Mouse (Mus musculus): ENCODE measurements around the gene Dusp18. TPM values are rescaled to one million over a fixed set of nuclear protein-coding genes. Genes with fewer than 3 reads are reported as not detected.
"Not testable (repeated sequence)": the region's sequence is repeated elsewhere in the genome, so short reads cannot be mapped to it uniquely, and the experiment has no call there.

The Dusp18 gene
- polyA plus RNA-seq, 1 experiment, result 16.3 TPM

- DNase-seq, result no peak
- peaks cover 8% of the 10 kb centered on the region for H3K4me1 ChIP-seq (ENCODE audit: control insufficient read depth, insufficient read depth, low read length)
- TF ChIP-seq POLR2A (IDR thresholded peaks at IDR 0.05; ENCODE audit: borderline replicate concordance, extremely low read depth, low read depth, low read length) (no peak), CTCF (IDR thresholded peaks at IDR 0.05; ENCODE audit: insufficient read depth, low read length) (no peak)
- WGBS, result 69% methylated on average over 1 of the region's 1 CpGs
- no peak overlapping the region for H3K4me3 ChIP-seq (replicated peaks; ENCODE audit: extremely low read depth, low read depth, low read length)
Measured at GRCm38 (mm10) chr11:3905446-3905845, 10.4 kb downstream of the Dusp18 start.

- no peak for TF ChIP-seq CTCF (IDR thresholded peaks at IDR 0.05; ENCODE audit: insufficient read depth, low read length)
- no peak for TF ChIP-seq POLR2A (IDR thresholded peaks at IDR 0.05; ENCODE audit: borderline replicate concordance, extremely low read depth, low read depth, low read length)
- Histone ChIP-seq H3K4me1 (ENCODE audit: control insufficient read depth, insufficient read depth, low read length) (peaks cover 20% of the 10 kb centered on the region), H3K4me3 (replicated peaks; ENCODE audit: extremely low read depth, low read depth, low read length) (no peak overlapping the region)
- WGBS, result 77% methylated on average over 4 of the region's 4 CpGs
- no peak for DNase-seq
Measured at GRCm38 (mm10) chr11:3909236-3909635, 14.2 kb downstream of the Dusp18 start.

- WGBS, result 60% methylated on average over 5 of the region's 5 CpGs
- TF ChIP-seq CTCF (IDR thresholded peaks at IDR 0.05; ENCODE audit: insufficient read depth, low read length), result no peak
- no peak for DNase-seq
- Histone ChIP-seq H3K4me3 (replicated peaks; ENCODE audit: extremely low read depth, low read depth, low read length) (peak overlapping the region; percentile 14), H3K4me1 (ENCODE audit: control insufficient read depth, insufficient read depth, low read length) (peaks cover 20% of the 10 kb centered on the region)
Measured at GRCm38 (mm10) chr11:3910513-3911310, 15.7 kb downstream of the Dusp18 start.

DNA sequence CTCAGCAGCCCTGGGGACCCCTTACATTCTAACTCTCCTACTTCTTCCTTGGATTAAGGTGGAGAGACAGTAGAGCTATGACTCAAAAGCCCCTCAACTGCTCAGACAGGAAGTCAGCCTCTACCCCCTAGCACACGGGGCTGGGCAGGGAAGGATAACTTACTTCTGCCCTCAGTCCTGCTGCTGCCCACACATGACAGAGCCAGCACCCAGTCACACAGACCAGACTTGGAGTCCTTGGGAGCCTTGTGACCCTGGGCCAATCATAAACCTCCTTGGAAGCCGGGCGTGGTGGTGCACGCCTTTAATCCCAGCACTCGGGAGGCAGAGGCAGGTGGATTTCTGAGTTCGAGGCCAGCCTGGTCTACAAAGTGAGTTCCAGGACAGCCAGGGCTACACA, 16.4 kb downstream of the Dusp18 start:
- 79% methylated on average over 6 of the region's 6 CpGs for WGBS
- H3K4me3 ChIP-seq (replicated peaks; ENCODE audit: extremely low read depth, low read depth, low read length), result peak overlapping the region; percentile 11
- not testable (repeated sequence) for DNase-seq

GRCm38 (mm10) chr11:3912100-3912874, 17.2 kb downstream of the Dusp18 start:
- 32% methylated on average over 19 of the region's 19 CpGs for WGBS
- no peak for TF ChIP-seq CTCF (IDR thresholded peaks at IDR 0.05; ENCODE audit: insufficient read depth, low read length)
- no peak for TF ChIP-seq POLR2A (IDR thresholded peaks at IDR 0.05; ENCODE audit: borderline replicate concordance, extremely low read depth, low read depth, low read length)
- Histone ChIP-seq H3K4me1 (ENCODE audit: control insufficient read depth, insufficient read depth, low read length) (peaks cover 20% of the 10 kb centered on the region), H3K4me3 (replicated peaks; ENCODE audit: extremely low read depth, low read depth, low read length) (peak overlapping the region; percentile 82)
- DNase-seq, result no peak

More for the DNA sequence above, 16.4 kb downstream of the Dusp18 start:
- peaks cover 20% of the 10 kb centered on the region for H3K4me1 ChIP-seq (ENCODE audit: control insufficient read depth, insufficient read depth, low read length)

DNA sequence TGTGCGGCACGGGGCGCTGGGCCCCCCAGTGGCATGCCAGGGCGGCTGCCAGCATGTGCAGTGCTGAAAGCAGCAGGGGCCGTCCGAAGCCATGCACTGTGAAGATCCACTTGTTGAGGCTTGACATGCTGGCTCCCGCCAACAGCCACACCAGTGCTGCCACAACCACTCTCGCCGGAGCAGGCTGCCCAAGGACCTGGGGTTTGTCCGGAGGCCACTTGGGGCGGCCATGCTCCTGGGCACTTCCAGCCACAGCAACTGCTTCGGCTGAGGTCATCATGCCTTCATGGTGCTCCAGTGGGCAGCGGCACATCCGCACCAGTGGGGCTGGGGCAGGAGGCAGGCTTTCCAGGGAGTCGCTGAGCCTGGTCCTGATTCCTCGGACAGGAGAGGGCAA, 17.8 kb downstream of the Dusp18 start:
- 2% methylated on average over 16 of the region's 16 CpGs for WGBS
- DNase-seq, result peak; percentile 51
- no peak for TF ChIP-seq CTCF (IDR thresholded peaks at IDR 0.05; ENCODE audit: insufficient read depth, low read length)
- 0 out of 2 replicates have a peak, but pooled peaks have one; percentile 10 for TF ChIP-seq POLR2A (IDR thresholded peaks at IDR 0.05; ENCODE audit: borderline replicate concordance, extremely low read depth, low read depth, low read length)
- H3K4me3 ChIP-seq (replicated peaks; ENCODE audit: extremely low read depth, low read depth, low read length), result peak overlapping the region; percentile 82
- peaks cover 20% of the 10 kb centered on the region for H3K4me1 ChIP-seq (ENCODE audit: control insufficient read depth, insufficient read depth, low read length)

DNA sequence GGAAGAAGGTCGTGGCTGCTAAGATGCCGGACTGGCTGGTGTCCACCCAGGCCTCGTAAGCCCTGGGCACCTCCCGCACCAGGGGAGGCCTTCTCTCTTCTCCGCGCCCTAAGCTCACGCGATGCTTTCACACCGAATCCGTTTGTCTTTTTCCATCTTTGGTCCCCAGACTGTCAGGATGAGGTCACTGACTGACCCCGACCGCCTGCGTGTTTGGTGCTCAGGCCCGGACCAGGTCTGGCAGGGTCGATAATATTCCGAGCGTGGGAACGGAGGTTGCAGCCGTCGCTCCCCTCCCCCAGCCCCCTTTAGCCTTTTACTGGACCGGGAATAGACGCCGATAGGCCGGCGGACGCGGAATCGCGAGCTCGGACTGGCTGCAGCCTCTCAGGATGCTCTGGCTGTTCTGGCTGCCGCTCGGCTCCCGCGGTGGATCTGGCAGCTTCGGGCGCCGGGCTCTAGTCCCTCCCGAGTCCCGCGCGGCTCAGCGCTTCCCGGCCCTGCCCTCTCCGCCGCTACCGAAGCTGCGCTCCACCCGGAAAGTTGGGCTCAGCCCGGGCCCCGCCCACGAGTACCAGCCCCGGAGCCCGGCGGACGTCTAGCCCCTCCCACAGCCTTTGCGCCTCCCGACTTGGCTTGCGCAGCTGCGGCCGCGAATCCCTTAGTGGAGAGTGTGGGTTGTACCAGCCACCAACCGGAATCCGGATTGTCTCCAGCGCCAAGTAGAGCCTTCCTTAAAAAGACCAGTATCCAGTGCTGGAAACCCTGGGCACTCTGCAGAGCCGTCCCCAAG, 18.5 kb downstream of the Dusp18 start:
- WGBS, result under 1% methylated on average over 65 of the region's 65 CpGs
- DNase-seq, result peak; percentile 93
- TF ChIP-seq POLR2A (IDR thresholded peaks at IDR 0.05; ENCODE audit: borderline replicate concordance, extremely low read depth, low read depth, low read length), result peak; percentile 26; the same call in 1 of the 2 replicates
- TF ChIP-seq CTCF (IDR thresholded peaks at IDR 0.05; ENCODE audit: insufficient read depth, low read length), result no peak

DNA sequence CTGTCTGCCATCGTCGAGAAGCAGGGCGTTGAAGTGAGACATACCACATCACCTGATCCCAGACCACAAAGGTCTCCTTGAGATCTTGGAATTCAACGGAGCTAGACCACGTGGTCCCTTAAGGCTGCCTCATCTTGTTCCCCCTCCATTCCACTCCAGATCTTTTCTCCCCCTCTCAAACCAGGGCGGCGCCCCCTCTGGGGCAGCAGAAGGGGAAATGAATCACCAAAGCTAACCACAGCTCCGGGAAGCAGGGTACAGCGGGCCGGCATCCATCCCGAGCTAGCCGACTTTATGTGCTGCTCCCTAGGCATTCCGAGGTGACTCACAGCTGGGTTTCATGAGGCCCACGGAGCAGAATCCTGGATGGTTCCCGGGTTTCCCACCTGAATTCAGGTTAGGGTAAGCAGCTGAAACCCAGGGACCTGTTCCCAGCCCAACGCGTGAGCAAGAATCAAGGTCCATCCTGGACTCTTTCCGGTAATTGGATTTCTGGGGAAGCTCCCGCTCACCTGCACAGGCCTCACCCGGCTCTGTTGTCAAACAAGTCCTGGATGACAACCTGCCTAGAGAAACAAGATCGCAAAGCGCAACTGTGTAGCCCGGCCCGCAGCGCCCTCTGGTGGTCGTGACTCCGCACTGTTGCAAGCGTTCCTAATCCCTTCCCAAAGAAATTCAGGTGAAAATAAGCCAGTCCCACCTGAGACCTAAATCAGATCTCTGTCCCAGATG, 19.2 kb downstream of the Dusp18 start, which contains the start of gene Slc35e4:
Slc35e4 (minus strand) TSS at position 556 of the 732 bp plus-strand sequence.
- Histone ChIP-seq H3K4me1 (ENCODE audit: control insufficient read depth, insufficient read depth, low read length) (peaks cover 17% of the 10 kb centered on the region), H3K4me3 (replicated peaks; ENCODE audit: extremely low read depth, low read depth, low read length) (peak within 1 kb of the TSS; percentile 82)
- 0 out of 2 replicates have a peak, but pooled peaks have one; percentile 6 for TF ChIP-seq POLR2A (IDR thresholded peaks at IDR 0.05; ENCODE audit: borderline replicate concordance, extremely low read depth, low read depth, low read length)
- peak; percentile 84 for TF ChIP-seq CTCF (IDR thresholded peaks at IDR 0.05; ENCODE audit: insufficient read depth, low read length)
- DNase-seq, result peak; percentile 88
- whole genome bisulfite sequencing, result under 1% methylated on average over 28 of the region's 28 CpGs

More for the DNA sequence above, 18.5 kb downstream of the Dusp18 start:
- peaks cover 20% of the 10 kb centered on the region for H3K4me1 ChIP-seq (ENCODE audit: control insufficient read depth, insufficient read depth, low read length)
- H3K4me3 ChIP-seq (replicated peaks; ENCODE audit: extremely low read depth, low read depth, low read length), result peak overlapping the region; percentile 82
